Mouse (Mus musculus) lung, embryonic 15.5 days (tissue): ENCODE results near the gene Ess2. TPM values are rescaled to one million over a fixed set of nuclear protein-coding genes. Genes with fewer than 3 reads are reported as not detected.

Experiments
- ATAC-seq: fragments of 200-750 bp; cut with Nextera tagmentation; 2 replicates; pipeline ENCODE4 v1.8.0; 2017; ENCODE audit warnings: moderate number of reproducible peaks, borderline replicate concordance; ENCODE audit not compliant: low FRiP score, low TSS enrichment; ENCODE audit errors: extremely low read depth
- H3K27ac ChIP-seq: fragments of 300-500 bp; sonication (generic); 2 replicates; pipeline ENCODE4 v1.5.1; 2015; ENCODE audit warnings: moderate library complexity, mild to moderate bottlenecking, inconsistent platforms
- H3K27me3 ChIP-seq: fragments of 300-500 bp; sonication (generic); 2 replicates; pipeline ENCODE4 v1.6.1; 2015; ENCODE audit warnings: inconsistent platforms
- H3K36me3 ChIP-seq: fragments of 300-500 bp; sonication (generic); 2 replicates; pipeline ENCODE4 v1.6.1; 2015; ENCODE audit warnings: inconsistent platforms
- H3K4me1 ChIP-seq: fragments of 300-500 bp; sonication (generic); 2 replicates; pipeline ENCODE4 v1.6.1; 2015; ENCODE audit warnings: inconsistent platforms
- H3K4me2 ChIP-seq: fragments of 300-500 bp; sonication (generic); 2 replicates; pipeline ENCODE4 v1.6.1; 2015; ENCODE audit warnings: inconsistent platforms, mild to moderate bottlenecking, moderate library complexity
- H3K4me3 ChIP-seq: fragments of 300-500 bp; sonication (generic); 2 replicates; pipeline ENCODE4 v1.5.1; 2015; ENCODE audit warnings: mild to moderate bottlenecking, inconsistent platforms
- H3K9ac ChIP-seq: fragments of 300-500 bp; sonication (generic); 2 replicates; pipeline ENCODE4 v1.6.1; 2015; ENCODE audit warnings: inconsistent platforms
- H3K9me3 ChIP-seq: fragments of 300-500 bp; sonication (generic); 2 replicates; pipeline ENCODE4 v1.6.1; 2016; ENCODE audit warnings: inconsistent platforms
- WGBS: fragments of 180-500 bp; shearing (Covaris S2); methylation state at CpG from one replicate; pipeline ENCODE4 v1.1.7; 2015; 5-methylcytosine and 5-hydroxymethylcytosine counted together
- polyA plus RNA-seq: library from polyadenylated mRNA; unstranded; fragments of >200 nt; fragmentation: Nextera tagmentation; extraction: Ambion mirVana; gene quantifications from 2 replicates; pipeline ENCODE4 v1.2.1, GENCODE M21; 2015

The Ess2 gene
- polyA plus RNA-seq, 1 experiment from 2014 or later: 43.5 TPM

DNA sequence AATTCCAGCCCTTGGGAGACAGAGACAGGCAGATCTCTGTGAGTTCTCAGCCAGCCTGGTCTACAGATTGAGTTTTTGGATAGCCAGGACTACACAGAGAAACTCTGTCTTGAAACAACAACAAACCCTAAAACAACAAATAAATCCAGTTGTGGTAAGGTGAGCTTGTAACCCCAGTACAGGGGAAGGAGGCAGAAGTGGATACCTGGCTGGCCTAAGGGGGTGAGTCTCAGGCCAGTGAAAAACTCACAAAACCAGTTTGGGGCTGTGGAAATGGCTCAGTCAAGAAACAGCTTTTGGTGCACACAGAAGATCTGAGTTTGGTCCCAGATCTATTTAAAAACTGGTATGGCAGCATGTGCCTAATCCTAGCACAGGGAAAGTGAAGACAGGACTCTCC, 29.0 kb downstream of the Ess2 start:
- no peaks in the 10 kb centered on the region for H3K36me3 ChIP-seq
- no peak for ATAC-seq
- H3K9me3 ChIP-seq: no peaks in the 10 kb centered on the region
- H3K4me2 ChIP-seq: no peak overlapping the region
- no peaks in the 10 kb centered on the region for H3K27me3 ChIP-seq
- H3K9ac ChIP-seq: no peak overlapping the region
- no peak overlapping the region for H3K27ac ChIP-seq
- peaks cover 11% of the 10 kb centered on the region; the same call in 1 of the 2 replicates for H3K4me1 ChIP-seq
- H3K4me3 ChIP-seq: no peak overlapping the region

DNA sequence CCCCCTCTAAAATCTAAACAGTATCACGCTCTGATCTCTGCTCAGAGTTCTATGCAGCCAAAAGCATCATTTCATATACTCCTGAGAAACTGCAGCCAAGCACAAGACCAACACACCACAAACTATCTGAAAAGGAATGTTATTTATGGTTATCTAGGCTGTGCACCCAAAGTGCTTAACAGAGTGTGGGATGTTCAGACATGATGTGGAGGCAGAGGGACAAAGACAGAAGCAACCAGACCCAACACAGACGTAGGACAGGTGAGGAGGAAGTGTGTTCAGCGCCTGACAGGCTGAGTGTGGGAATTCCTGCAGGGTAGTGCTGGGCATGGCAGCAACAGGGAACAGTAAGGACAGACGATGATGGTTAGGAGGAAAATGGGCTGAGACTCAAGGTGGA, 31.6 kb downstream of the Ess2 start:
- Histone ChIP-seq H3K4me2 (no peak overlapping the region), H3K4me3 (no peak overlapping the region), H3K36me3 (no peaks in the 10 kb centered on the region), H3K27ac (no peak overlapping the region), H3K9me3 (no peaks in the 10 kb centered on the region), H3K4me1 (peaks cover 11% of the 10 kb centered on the region; the same call in 1 of the 2 replicates), H3K27me3 (no peaks in the 10 kb centered on the region), H3K9ac (no peak overlapping the region)
- ATAC-seq: no peak
- WGBS: 80% methylated on average over 4 of the region's 4 CpGs

DNA sequence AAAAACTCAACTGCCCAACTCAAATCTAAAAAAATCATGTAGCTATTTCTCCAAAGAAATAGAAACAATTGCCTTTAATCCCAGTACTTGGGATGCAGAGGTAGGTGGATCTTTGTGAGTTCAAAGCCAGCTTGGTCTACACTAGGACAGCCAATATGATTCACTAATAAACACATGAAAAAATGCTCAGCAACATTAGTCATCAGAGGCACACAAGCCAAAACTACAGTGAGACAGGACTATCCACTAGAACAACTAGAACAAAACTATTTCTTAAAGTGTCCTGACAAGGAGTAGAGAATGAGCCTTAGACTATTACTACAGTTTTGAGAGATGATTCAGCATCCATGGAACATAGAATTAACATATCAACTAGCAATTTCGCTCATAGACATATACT, 35.1 kb downstream of the Ess2 start:
- H3K27ac ChIP-seq: no peak overlapping the region
- H3K36me3 ChIP-seq: peaks cover 17% of the 10 kb centered on the region
- no peaks in the 10 kb centered on the region for H3K4me1 ChIP-seq
- H3K9ac ChIP-seq: no peak overlapping the region
- no peaks in the 10 kb centered on the region for H3K9me3 ChIP-seq
- H3K27me3 ChIP-seq: no peaks in the 10 kb centered on the region
- WGBS: 91% methylated on average over 1 of the region's 1 CpGs
- H3K4me3 ChIP-seq: no peak overlapping the region
- H3K4me2 ChIP-seq: no peak overlapping the region
- ATAC-seq: no peak

DNA sequence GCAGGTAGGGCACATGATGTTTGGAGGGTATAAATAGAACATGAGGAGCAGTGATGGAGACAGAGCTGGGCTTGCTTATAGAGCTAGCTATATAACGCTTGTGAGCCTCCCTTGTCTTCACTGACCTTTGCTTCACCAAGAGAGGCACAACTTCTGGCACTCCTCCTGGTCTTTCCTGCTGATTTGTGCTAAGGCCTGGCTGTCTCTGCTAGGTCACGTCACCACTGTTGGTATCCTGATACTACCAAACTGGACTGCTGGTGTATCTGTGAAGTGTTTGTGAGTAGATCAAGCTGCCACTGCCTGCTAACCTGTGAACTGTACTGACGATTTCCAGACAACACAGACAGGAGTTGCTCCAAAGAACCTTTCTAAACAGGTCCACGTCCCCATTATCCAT, 36.0 kb downstream of the Ess2 start:
- no peak for ATAC-seq
- H3K9ac ChIP-seq: no peak overlapping the region
- H3K27ac ChIP-seq: no peak overlapping the region
- no peak overlapping the region for H3K4me2 ChIP-seq
- H3K36me3 ChIP-seq: peaks cover 26% of the 10 kb centered on the region
- WGBS: 69% methylated on average over 4 of the region's 4 CpGs
- no peak overlapping the region for H3K4me3 ChIP-seq
- H3K4me1 ChIP-seq: no peaks in the 10 kb centered on the region
- no peaks in the 10 kb centered on the region for H3K27me3 ChIP-seq
- H3K9me3 ChIP-seq: no peaks in the 10 kb centered on the region

DNA sequence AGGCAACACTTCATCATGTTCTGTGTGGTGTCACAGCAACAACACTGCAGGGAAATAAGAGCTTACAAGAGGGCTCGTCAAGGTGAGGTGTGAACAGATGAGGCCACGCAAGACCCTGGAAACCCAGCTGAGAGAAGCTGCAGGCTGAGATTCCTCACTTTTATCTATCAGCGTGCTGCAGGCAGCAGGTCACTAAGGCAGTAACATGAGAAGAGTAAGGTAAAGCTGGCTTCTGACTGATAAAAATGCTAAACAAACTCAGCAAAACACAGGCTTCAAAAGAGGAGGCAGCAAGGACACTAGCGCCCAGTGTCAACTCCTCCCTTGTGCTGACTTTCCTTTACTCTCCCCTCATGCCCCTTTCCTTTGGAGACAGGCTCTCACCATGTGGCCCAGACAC, 38.2 kb downstream of the Ess2 start:
- H3K4me3 ChIP-seq: no peak overlapping the region
- H3K4me2 ChIP-seq: no peak overlapping the region
- peaks cover 29% of the 10 kb centered on the region for H3K36me3 ChIP-seq
- no peaks in the 10 kb centered on the region for H3K27me3 ChIP-seq
- H3K4me1 ChIP-seq: no peaks in the 10 kb centered on the region
- H3K27ac ChIP-seq: no peak overlapping the region
- 41% methylated on average over 4 of the region's 4 CpGs for WGBS
- H3K9ac ChIP-seq: no peak overlapping the region
- H3K9me3 ChIP-seq: no peaks in the 10 kb centered on the region
- ATAC-seq: no peak

DNA sequence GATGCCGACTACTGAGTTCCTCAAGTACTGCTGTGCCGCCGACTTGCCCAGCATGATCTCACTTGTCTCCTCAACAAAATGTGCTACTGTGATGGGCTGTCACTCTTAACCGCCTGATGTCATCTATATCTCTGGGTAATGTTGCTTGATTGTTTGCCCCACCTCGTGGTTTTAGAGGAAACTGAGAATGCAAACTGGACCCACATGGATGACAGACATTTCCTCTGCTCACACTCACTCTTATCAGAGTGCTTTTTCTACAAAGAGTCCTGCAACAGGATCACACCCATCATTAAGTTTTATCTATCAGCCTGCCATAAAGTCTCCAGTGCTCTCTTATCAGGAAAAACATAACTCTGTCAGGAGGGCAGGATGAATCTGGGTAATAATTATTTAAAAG, 39.9 kb downstream of the Ess2 start:
- no peaks in the 10 kb centered on the region for H3K27me3 ChIP-seq
- WGBS: 57% methylated on average over 5 of the region's 5 CpGs
- ATAC-seq: no peak
- no peak overlapping the region for H3K9ac ChIP-seq
- no peak overlapping the region for H3K4me2 ChIP-seq
- no peaks in the 10 kb centered on the region for H3K4me1 ChIP-seq
- peaks cover 29% of the 10 kb centered on the region for H3K36me3 ChIP-seq
- H3K27ac ChIP-seq: no peak overlapping the region
- no peak overlapping the region for H3K4me3 ChIP-seq
- no peaks in the 10 kb centered on the region for H3K9me3 ChIP-seq

DNA sequence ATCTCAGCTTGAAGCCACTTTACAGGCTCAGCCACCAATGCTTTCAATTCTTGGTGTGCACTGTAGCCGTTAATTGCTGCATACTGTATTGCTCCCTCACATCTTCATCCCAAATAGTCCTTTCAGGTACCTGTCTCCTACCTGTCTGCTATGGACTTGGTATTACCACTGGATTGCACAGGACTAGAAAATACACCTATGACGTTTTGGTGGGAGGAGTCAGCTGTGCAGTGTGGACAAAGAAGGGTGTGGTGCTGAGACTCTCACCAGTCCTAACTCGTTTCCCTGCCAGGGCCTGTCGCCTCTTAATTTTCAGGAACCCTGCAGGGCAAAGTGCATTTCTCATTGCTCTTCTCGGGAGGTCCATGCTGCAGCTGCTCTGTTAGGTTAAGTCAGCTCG, 45.4 kb downstream of the Ess2 start:
- WGBS: 69% methylated on average over 6 of the region's 6 CpGs

DNA sequence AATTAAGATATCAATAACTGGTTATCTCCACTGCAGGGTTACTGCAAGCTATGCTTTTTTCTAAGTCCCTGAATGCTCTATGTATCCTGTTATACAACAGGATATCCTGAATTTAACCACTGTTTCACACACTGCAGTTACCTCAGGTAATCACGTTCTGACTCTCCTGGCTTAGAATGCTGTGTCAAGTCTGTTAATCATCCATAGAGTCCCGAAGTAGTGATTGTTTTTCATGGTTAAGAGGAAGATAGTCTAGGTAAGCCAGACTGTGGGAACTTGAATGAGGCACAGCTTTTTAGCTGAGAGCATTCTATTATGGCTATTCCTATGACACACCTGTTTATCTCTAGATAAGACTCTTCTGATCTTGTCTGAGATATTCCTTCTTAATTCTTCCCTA, 45.9 kb downstream of the Ess2 start:
- Histone ChIP-seq H3K9me3 (no peaks in the 10 kb centered on the region), H3K4me3 (no peak overlapping the region), H3K36me3 (peaks cover 16% of the 10 kb centered on the region), H3K9ac (no peak overlapping the region), H3K4me1 (no peaks in the 10 kb centered on the region), H3K4me2 (no peak overlapping the region), H3K27ac (no peak overlapping the region), H3K27me3 (no peaks in the 10 kb centered on the region)
- ATAC-seq: no peak
- WGBS: 65% methylated on average over 2 of the region's 2 CpGs

More for the DNA sequence above, 45.4 kb downstream of the Ess2 start:
- Histone ChIP-seq H3K9ac (no peak overlapping the region), H3K4me2 (no peak overlapping the region), H3K27me3 (no peaks in the 10 kb centered on the region), H3K36me3 (peaks cover 19% of the 10 kb centered on the region), H3K4me1 (no peaks in the 10 kb centered on the region), H3K27ac (no peak overlapping the region), H3K9me3 (no peaks in the 10 kb centered on the region), H3K4me3 (no peak overlapping the region)
- no peak for ATAC-seq

DNA sequence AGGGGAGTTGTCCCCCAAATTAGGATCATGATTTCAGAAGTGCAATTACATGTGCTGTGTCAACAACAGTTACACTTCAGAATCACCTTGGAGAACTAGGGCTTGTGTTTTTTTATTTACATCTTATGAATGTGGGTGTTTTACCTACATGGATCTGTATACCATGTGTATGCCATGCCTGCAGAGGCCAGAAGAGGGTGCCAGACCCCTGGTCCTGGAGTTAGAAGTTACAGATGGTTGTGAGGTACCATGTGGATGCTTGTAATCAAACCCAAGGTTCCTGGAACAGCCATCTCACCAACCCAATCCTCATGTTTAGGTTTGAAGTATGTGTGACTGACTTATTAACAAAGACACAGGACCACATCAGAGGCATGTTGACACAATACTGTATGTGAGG, 52.6 kb downstream of the Ess2 start:
- Histone ChIP-seq H3K9ac (no peak overlapping the region), H3K4me2 (no peak overlapping the region), H3K9me3 (no peaks in the 10 kb centered on the region), H3K4me3 (no peak overlapping the region), H3K4me1 (no peaks in the 10 kb centered on the region), H3K27me3 (no peaks in the 10 kb centered on the region), H3K27ac (no peak overlapping the region), H3K36me3 (peaks cover 61% of the 10 kb centered on the region)
- no peak for ATAC-seq

DNA sequence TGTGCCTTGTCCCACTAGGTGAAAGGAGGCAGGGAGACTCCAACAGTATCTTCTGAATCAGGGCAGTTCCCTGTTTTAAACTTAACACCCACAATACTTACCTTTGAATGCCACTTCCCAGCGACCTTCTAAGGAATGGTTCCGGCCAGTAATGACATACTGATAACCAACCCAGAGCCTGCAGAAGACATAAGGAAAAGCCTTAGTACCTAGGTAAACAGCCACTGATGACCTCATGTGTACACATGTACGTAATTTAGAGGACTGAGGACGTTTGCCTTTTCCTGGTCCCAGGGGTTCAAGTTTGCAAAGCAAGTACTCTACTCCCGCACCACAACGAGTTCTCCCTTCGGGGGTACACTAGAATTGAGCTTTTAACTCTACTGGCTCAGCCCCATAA, 54.0 kb downstream of the Ess2 start:
- WGBS: 75% methylated on average over 7 of the region's 7 CpGs
- Histone ChIP-seq H3K27me3 (no peaks in the 10 kb centered on the region), H3K9ac (no peak overlapping the region), H3K4me3 (no peak overlapping the region), H3K4me1 (no peaks in the 10 kb centered on the region), H3K27ac (no peak overlapping the region), H3K36me3 (peaks cover 71% of the 10 kb centered on the region), H3K9me3 (no peaks in the 10 kb centered on the region), H3K4me2 (no peak overlapping the region)
- ATAC-seq: no peak

DNA sequence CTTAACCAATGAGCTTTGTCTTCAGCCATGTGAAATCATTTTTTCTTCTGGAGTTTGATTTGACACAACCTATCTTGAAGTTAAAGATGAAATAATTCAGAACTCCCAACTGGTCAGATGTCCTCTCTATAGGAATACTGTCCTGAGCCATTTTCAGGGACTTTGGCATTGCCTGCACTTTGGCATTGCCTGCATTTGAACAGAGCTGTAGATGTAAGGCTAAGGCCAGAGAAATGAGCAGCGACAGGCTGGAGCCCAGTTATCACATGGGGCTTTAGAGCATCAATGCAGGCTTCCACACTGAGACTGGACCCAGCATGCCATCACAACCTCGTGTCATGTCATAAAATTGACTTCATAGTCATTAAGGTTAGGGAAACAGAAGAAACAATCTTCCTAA, 57.9 kb downstream of the Ess2 start:
- Histone ChIP-seq H3K27ac (no peak overlapping the region), H3K36me3 (peaks cover 87% of the 10 kb centered on the region), H3K9ac (no peak overlapping the region), H3K9me3 (no peaks in the 10 kb centered on the region), H3K4me1 (no peaks in the 10 kb centered on the region), H3K4me2 (no peak overlapping the region), H3K27me3 (no peaks in the 10 kb centered on the region), H3K4me3 (no peak overlapping the region)
- no peak for ATAC-seq
- 83% methylated on average over 2 of the region's 2 CpGs for WGBS

DNA sequence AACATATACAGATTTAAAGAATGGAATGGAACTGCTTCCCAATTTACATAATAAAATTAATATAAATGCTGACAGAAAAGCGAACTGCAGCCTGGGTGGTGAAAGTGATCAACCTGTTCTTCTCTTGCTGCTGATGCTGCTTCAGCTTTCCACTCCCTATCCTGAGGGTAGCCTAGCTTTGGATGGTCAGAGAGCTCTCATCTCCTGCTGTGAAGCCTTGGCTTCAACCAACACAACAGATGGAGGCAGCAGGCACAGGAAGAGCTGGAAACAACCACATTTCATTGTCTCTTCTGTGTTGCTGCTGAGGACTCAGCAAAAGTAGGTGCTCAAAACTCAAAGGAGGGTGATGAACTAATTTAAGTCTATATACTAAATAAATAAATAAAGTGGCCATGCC, 59.3 kb downstream of the Ess2 start:
- ATAC-seq: no peak
- H3K4me1 ChIP-seq: no peaks in the 10 kb centered on the region
- H3K9ac ChIP-seq: no peak overlapping the region
- no peak overlapping the region for H3K27ac ChIP-seq
- no peak overlapping the region for H3K4me2 ChIP-seq
- WGBS: 89% methylated on average over 1 of the region's 1 CpGs
- no peaks in the 10 kb centered on the region for H3K9me3 ChIP-seq
- H3K27me3 ChIP-seq: no peaks in the 10 kb centered on the region
- H3K36me3 ChIP-seq: peaks cover 87% of the 10 kb centered on the region
- H3K4me3 ChIP-seq: no peak overlapping the region

DNA sequence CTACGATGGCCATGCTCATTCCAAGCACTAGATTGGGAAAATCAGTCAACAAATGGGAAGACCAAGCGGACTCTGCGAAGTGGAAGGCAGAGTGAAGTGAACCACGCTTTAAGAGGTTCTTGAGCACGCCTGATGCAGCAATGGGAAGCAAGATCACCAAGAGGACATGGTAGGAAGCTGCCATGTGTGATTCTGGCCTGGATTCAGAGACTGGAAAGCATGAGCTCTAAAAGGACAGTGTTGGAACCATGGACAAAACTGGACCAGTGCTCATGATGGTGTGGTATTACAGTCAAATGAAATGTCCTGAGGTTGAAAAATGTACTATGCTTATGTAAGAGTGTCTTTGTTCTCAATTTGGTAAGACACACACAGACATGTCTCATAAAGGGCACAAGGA, 59.8 kb downstream of the Ess2 start:
- Histone ChIP-seq H3K27ac (no peak overlapping the region), H3K36me3 (peaks cover 87% of the 10 kb centered on the region)
- 94% methylated on average over 5 of the region's 5 CpGs for WGBS

More for the DNA sequence above, 59.8 kb downstream of the Ess2 start:
- ATAC-seq: no peak
- Histone ChIP-seq H3K4me1 (no peaks in the 10 kb centered on the region), H3K9ac (no peak overlapping the region), H3K4me3 (no peak overlapping the region), H3K9me3 (no peaks in the 10 kb centered on the region), H3K27me3 (no peaks in the 10 kb centered on the region), H3K4me2 (no peak overlapping the region)
